Mouse (Mus musculus): ENCODE measurements around the gene Cdk2ap2. TPM values are rescaled to one million over a fixed set of nuclear protein-coding genes. Genes with fewer than 3 reads are reported as not detected.
"Not testable (repeated sequence)": the region's sequence is repeated elsewhere in the genome, so short reads cannot be mapped to it uniquely, and the experiment has no call there.

Cdk2ap2 gene
- polyA plus RNA-seq, 1 experiment from 2014 or later, result 77.4 TPM

DNA sequence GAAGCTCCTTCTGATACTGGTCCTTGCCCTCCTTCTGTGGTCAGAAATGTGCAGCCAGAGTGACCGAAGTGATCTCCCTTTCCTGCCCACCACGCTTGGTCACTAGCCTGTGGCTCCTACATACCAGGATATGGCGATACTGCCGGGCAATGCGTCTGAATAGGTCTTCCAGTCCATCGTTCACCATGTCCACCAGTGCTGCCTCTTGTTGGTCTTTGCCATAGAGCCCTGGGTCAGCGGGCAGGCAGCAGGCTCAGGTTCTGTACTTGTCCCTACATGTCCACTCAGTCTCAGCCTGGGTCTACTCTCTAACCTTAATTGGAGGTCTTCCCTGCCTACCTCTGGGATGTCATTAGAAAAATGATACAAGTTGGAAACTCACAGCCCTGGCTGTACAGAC lies 39.0 kb upstream of the Cdk2ap2 start:
- Histone ChIP-seq H3K4me1 (no peaks in the 10 kb centered on the region), H3K36me3 (ENCODE audit: poor library complexity, severe bottlenecking) (no peaks in the 10 kb centered on the region), H3K4me2 (no peak overlapping the region), H3K9me3 (replicated peaks) (no peaks in the 10 kb centered on the region), H3K9ac (no peak overlapping the region), H3K27ac (no peak overlapping the region), H3K27me3 (no peaks in the 10 kb centered on the region), H3K4me3 (no peak overlapping the region)
- WGBS, result 90% methylated on average over 7 of the region's 7 CpGs
- no peak for ATAC-seq

DNA sequence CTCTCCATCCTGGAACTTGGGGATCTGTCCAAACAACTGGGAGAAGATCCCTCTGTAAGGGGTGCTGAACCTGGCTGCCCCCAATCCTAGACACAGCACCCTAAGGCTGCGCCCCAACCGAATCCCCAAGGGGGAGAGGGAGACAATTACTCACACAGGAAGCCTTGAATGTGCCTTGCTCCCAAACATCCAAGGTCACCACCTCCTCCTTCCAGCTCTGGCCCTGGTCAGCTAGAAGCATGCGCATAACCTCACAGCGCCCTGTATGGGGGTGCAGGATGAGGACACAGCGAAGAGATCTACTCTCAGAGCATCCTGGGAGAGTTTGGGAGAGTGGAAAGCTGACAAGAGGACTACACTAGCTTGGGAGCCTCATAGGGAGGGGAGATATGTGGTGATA lies 38.4 kb upstream of the Cdk2ap2 start:
- ATAC-seq, result no peak
- no peaks in the 10 kb centered on the region for H3K27me3 ChIP-seq
- WGBS, result 86% methylated on average over 5 of the region's 5 CpGs
- H3K9ac ChIP-seq, result no peak overlapping the region
- H3K9me3 ChIP-seq (replicated peaks), result no peaks in the 10 kb centered on the region
- H3K4me2 ChIP-seq, result no peak overlapping the region
- H3K27ac ChIP-seq, result no peak overlapping the region
- no peaks in the 10 kb centered on the region for H3K36me3 ChIP-seq (ENCODE audit: poor library complexity, severe bottlenecking)
- no peak overlapping the region for H3K4me3 ChIP-seq
- no peaks in the 10 kb centered on the region for H3K4me1 ChIP-seq

DNA sequence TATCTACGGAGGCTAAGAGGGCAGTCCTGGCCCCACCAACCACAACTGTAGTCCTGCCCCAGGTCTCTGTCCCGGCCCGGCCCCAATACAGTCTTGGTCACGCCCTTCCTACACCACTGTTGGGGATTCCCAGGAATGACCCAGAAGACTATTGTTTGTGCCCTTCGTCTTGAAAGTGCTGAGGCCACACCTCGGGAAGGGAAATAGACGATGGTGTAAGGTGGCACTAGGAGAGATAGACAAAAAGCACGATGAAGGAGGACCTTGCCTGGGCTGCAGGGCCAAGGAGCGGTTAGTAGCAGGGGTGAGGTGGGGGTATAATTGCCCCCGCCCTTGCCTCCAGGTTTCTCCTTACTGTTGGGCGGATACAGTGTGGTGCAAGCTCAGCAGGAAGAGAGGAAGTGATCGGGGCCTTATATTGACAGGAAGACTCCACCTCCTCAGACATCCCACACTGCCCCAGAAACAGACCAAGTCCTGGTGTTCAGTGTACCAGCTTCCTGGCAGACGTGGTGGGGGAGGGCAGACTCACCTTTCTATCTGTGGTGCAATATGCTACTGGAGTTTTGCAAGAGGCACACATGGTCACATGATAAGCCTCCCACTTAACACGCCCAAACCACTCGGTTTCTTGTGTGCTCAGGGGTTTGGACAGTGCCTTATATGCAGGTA lies 37.8 kb upstream of the Cdk2ap2 start, which contains the start of gene Gstp3:
Gstp3 (minus strand) TSS at position 501 of the 672 bp plus-strand sequence.
- WGBS, result 85% methylated on average over 15 of the region's 15 CpGs
- Histone ChIP-seq H3K36me3 (ENCODE audit: poor library complexity, severe bottlenecking) (no peaks in the 10 kb centered on the region), H3K27me3 (no peaks in the 10 kb centered on the region), H3K27ac (no peak within 1 kb of the TSS), H3K9ac (no peak within 1 kb of the TSS), H3K4me1 (no peaks in the 10 kb centered on the region), H3K4me2 (no peak within 1 kb of the TSS), H3K4me3 (no peak within 1 kb of the TSS), H3K9me3 (replicated peaks) (no peaks in the 10 kb centered on the region)
- no peak for ATAC-seq

DNA sequence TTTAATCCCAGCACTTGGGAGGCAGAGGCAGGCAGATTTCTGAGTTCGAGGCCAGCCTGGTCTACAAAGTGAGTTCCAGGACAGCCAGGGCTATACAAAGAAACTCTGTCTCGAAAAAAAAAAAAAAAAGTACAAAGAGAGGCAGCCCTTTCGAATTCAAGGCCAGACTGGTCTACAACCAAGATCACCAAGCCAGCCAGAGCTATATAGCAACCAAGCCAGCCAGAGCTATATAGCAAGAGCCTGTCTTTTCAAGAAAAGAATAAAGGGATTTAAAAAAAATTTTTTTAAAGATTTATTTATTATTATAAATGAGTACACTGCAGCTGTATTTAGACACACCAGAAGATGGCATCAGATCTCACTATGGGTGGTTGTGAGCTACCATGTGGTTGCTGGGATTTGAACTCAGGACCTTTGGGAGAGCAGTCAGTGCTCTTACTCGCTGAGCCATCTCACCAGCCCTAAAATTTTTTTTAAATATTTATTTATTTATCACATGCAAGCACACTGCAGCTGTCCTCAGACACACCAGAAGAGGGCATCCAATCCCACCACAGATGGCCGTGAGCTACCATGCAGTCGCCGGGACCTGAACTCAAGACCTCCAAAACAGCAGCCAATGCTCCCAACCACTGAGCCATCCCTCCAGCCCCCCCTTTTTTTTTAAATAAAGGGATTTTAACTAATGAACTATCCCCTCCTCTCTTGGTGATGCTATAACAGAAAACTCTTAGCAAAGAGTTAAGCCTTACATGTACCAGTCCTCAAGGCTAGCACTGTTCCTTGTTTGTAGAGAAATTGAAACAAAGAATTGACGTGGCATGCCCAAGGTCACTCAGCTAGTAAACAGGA lies 36.7 kb upstream of the Cdk2ap2 start:
- not testable (repeated sequence) for H3K4me3 ChIP-seq; H3K9ac ChIP-seq; H3K4me2 ChIP-seq; H3K9me3 ChIP-seq (replicated peaks); H3K27me3 ChIP-seq; H3K27ac ChIP-seq; ATAC-seq; H3K4me1 ChIP-seq; H3K36me3 ChIP-seq (ENCODE audit: poor library complexity, severe bottlenecking)
- WGBS, result 89% methylated on average over 8 of the region's 8 CpGs

DNA sequence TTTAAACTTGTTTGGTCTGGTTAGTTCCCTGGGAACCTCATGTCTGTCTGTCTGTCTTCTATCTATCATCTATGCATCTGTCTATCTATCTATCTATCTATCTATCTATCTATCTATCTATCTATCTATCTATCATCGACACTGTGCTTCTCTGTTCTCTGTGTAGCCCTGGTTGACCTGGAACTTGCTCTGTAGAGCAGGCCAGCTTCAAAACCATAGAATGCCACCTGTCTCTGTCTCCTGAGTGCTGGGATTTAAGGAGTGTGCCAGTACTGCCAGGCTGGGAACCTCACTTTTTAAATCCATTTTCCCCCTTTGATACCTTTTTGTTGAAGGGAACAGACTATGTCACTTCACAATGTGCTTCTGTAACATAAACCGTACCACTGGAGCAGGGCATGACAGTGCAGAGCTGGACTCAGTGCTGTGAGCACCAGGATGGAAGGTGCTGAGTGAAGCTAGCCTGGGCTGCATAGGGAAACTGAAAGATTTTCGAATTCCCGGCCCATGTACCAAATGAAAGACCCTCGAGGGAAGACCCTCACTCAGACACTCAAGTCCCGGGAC lies 36.0 kb upstream of the Cdk2ap2 start:
- H3K27me3 ChIP-seq, result no peaks in the 10 kb centered on the region
- H3K4me1 ChIP-seq, result no peaks in the 10 kb centered on the region
- H3K27ac ChIP-seq, result no peak overlapping the region
- no peak overlapping the region for H3K4me2 ChIP-seq
- ATAC-seq, result no peak
- H3K36me3 ChIP-seq (ENCODE audit: poor library complexity, severe bottlenecking), result no peaks in the 10 kb centered on the region
- H3K4me3 ChIP-seq, result no peak overlapping the region
- no peaks in the 10 kb centered on the region for H3K9me3 ChIP-seq (replicated peaks)
- 86% methylated on average over 6 of the region's 6 CpGs for WGBS
- H3K9ac ChIP-seq, result no peak overlapping the region

DNA sequence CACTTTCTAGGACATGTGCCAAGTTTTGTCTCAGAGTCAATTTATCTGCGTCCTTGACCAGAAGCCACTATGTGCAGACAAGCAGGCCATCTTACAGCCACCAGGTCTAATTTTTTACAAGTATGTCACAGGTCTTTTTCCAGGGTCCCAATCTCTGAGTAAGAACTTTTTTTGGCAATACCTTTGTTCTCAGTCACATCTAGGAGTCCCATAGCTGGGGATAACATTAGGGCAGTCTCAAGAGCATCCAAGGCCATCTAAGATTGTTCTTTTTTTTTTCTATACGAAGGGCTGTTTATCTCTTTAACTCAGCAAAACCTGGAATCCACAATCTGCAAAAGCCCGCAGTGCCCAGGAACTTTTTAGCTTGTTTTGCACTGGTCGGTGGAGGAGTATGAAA lies 33.6 kb upstream of the Cdk2ap2 start:
- not testable (repeated sequence) for ATAC-seq; H3K9me3 ChIP-seq (replicated peaks); H3K4me3 ChIP-seq; H3K27ac ChIP-seq; H3K27me3 ChIP-seq; H3K4me1 ChIP-seq; H3K36me3 ChIP-seq (ENCODE audit: poor library complexity, severe bottlenecking); H3K9ac ChIP-seq; H3K4me2 ChIP-seq
- WGBS, result 84% methylated on average over 4 of the region's 4 CpGs

DNA sequence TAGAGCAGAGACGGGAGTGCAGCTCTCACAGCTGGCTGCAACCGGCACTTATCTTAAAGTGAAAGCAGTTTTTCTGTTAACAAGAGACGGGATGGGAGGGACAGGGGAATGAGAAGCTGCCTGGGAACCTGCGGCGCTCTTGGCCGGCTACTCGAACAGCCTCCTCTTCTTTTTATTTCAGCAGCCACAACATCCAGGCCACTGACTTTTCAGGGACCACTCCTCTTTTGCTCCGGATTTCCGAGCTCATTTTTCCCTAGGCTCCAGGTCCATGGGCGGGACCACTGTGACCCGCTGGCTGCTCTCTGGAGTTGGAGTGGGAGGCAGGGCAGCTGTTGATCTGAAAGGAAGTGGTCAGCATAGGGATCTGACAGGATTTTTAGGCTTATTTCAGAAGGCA lies 32.5 kb upstream of the Cdk2ap2 start:
- ATAC-seq; H3K4me1 ChIP-seq; H3K27ac ChIP-seq; H3K4me2 ChIP-seq; H3K27me3 ChIP-seq; H3K4me3 ChIP-seq; H3K9ac ChIP-seq; H3K36me3 ChIP-seq (ENCODE audit: poor library complexity, severe bottlenecking); H3K9me3 ChIP-seq (replicated peaks): not testable (repeated sequence)
- 46% methylated on average over 6 of the region's 11 CpGs for WGBS

DNA sequence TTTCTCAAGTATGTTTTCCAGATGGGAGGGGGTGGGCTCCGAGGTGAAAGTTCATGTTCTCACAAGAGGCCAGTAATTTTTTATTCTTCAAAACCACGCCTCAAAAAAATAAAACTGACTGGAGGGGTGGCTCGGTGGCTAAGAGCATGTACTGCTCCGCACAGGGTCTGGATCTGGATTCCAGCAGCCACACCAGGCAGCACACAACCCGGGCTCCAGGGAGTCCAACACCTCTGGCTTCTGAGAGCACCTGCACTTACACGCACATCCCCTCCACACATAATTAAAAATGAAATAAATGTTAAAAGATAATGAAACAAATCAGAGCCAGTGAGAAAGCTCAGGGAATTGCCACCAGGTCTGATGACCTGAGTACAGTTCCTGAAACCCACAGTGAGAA lies 30.7 kb upstream of the Cdk2ap2 start:
- Histone ChIP-seq H3K9ac (no peak overlapping the region), H3K4me2 (no peak overlapping the region), H3K36me3 (ENCODE audit: poor library complexity, severe bottlenecking) (no peaks in the 10 kb centered on the region), H3K27ac (no peak overlapping the region), H3K4me1 (no peaks in the 10 kb centered on the region), H3K4me3 (no peak overlapping the region), H3K27me3 (no peaks in the 10 kb centered on the region), H3K9me3 (replicated peaks) (no peaks in the 10 kb centered on the region)
- no peak for ATAC-seq
- WGBS, result 89% methylated on average over 6 of the region's 6 CpGs

DNA sequence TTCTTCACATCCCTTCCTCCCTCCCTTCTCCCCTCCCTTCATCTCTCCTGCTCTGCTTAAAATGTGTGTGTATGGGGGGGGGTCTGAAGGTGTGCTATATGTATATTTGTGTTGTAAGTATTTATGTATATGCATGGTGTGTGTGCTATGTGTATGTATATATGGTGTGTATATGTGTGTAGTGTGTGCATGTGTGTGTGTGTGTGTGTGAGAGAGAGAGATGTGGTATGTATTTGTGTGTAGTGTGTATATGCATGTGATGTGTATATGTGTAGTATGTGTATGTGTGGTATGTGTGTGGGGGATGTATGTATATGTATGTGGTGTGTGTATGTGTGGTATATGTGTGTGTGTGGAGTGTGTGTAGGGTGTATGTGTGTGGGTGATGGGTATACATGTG lies 30.1 kb upstream of the Cdk2ap2 start:
- no peak for ATAC-seq

DNA sequence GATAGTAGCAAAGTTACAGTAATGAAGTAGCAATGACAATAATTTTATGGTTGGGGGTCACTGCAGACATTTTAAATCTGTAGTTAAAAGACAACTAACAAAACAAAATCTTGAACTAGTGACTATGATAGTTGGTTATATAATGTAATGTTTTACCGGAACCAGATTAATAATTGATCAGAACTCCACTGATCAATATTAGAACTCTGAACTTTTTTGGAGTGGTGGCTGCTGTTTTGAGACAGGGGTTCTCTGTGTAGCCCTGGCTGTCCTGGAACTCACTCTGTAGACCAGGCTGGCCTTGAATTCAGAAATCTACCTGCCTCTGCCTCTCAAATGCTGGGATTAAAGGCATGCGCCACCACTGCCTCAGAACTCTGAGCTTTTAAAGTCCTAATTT lies 28.7 kb upstream of the Cdk2ap2 start:
- not testable (repeated sequence) for H3K27me3 ChIP-seq; ATAC-seq; H3K9ac ChIP-seq; H3K4me3 ChIP-seq; H3K27ac ChIP-seq; H3K9me3 ChIP-seq (replicated peaks); H3K4me2 ChIP-seq; H3K36me3 ChIP-seq (ENCODE audit: poor library complexity, severe bottlenecking); H3K4me1 ChIP-seq
- WGBS, result 91% methylated on average over 2 of the region's 2 CpGs

More for the DNA sequence above, 30.1 kb upstream of the Cdk2ap2 start:
- Histone ChIP-seq H3K9ac (no peak overlapping the region), H3K4me2 (no peak overlapping the region), H3K4me3 (no peak overlapping the region), H3K27me3 (no peaks in the 10 kb centered on the region), H3K27ac (no peak overlapping the region), H3K36me3 (ENCODE audit: poor library complexity, severe bottlenecking) (no peaks in the 10 kb centered on the region), H3K9me3 (replicated peaks) (no peaks in the 10 kb centered on the region), H3K4me1 (no peaks in the 10 kb centered on the region)

DNA sequence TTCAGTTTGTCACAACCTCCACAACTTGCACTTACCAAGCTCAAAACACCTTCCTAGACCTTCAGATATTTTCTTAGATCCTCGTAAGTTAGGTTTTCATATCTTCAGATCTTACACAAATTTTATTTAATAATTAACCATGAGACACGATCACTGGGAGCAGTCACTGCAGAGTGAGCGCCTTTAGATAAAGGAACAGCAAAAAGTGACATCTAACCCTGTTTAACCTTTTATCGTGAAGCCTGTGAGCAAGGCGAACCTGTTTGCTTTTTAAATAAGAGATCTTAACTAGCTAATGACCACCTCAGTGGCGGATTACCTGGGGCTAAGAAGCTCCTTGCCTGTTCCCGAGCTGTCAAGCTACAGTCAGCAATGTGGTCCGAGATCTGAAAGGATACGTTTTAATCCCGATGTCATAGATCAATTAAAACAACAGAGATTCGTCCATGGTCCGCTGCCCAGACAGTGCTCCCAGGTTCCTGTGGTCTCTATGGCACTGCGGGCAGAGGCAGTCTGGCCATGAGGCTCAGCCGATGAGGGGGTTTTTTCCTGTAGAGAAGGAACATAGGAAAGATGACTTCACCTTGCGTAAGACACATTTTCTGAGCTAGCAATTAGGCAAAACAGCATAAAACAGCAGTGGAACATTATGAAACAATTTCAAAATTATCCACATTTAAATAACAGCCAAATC lies 28.1 kb upstream of the Cdk2ap2 start:
- H3K4me2 ChIP-seq, result no peak overlapping the region

DNA sequence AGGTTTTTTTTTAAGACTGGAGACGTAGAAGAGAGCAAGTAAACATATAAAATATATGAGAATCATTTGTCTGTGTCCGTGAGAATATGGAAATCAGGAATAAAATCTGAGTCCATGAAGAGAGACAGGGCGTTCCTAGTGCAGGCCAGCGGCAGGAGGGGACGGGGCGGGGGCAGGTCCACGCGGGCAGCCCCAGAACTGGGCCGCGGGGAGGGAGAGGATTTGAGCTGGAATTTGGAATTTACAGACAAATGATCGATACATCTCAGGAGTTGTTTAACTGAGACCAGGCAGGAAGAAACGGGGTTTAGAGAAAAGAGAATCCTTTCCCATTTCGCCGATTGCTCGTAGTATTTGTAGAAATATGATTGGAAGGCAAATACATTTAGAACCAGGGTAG lies 26.7 kb upstream of the Cdk2ap2 start:
- Histone ChIP-seq H3K4me3 (no peak overlapping the region), H3K9me3 (replicated peaks) (no peaks in the 10 kb centered on the region), H3K27me3 (no peaks in the 10 kb centered on the region), H3K27ac (no peak overlapping the region), H3K4me2 (no peak overlapping the region), H3K36me3 (ENCODE audit: poor library complexity, severe bottlenecking) (no peaks in the 10 kb centered on the region), H3K4me1 (no peaks in the 10 kb centered on the region), H3K9ac (no peak overlapping the region)
- ATAC-seq, result no peak
- WGBS, result 74% methylated on average over 15 of the region's 15 CpGs

More for the DNA sequence above, 28.1 kb upstream of the Cdk2ap2 start:
- ATAC-seq, result no peak
- no peaks in the 10 kb centered on the region for H3K9me3 ChIP-seq (replicated peaks)
- no peak overlapping the region for H3K4me3 ChIP-seq
- H3K36me3 ChIP-seq (ENCODE audit: poor library complexity, severe bottlenecking), result no peaks in the 10 kb centered on the region
- no peak overlapping the region for H3K27ac ChIP-seq
- no peak overlapping the region for H3K9ac ChIP-seq
- H3K27me3 ChIP-seq, result no peaks in the 10 kb centered on the region
- no peaks in the 10 kb centered on the region for H3K4me1 ChIP-seq
- WGBS, result 60% methylated on average over 15 of the region's 15 CpGs
